Mouse (Mus musculus) kidney, postnatal 0 days (tissue): Measurements from ENCODE around the gene Pawr. TPM values are rescaled to one million over a fixed set of nuclear protein-coding genes. Genes with fewer than 3 reads are reported as not detected.

Experiments used
- ATAC-seq: fragments of 200-750 bp; cut with Nextera tagmentation; replicated peaks from 2 replicates; pipeline ENCODE4 v1.8.0; 2017; ENCODE audit warnings: low read depth, moderate number of reproducible peaks, moderate TSS enrichment, moderate library complexity; ENCODE audit not compliant: low FRiP score
- DNase-seq: peaks from one replicate; pipeline ENCODE4 v3.0.0-alpha.2; 2016; ENCODE audit warnings: low spot score
- H3K27ac ChIP-seq: fragments of 300-500 bp; sonication (generic); 2 replicates; pipeline ENCODE4 v1.5.1; 2014; ENCODE audit warnings: mild to moderate bottlenecking
- H3K27me3 ChIP-seq: fragments of 300-500 bp; sonication (generic); 2 replicates; pipeline ENCODE4 v1.6.1; 2014; ENCODE audit warnings: low read length, mixed read lengths; ENCODE audit not compliant: insufficient read depth
- H3K36me3 ChIP-seq: fragments of 300-500 bp; sonication (generic); 2 replicates; pipeline ENCODE4 v1.6.1; 2014; ENCODE audit warnings: low read length, mixed read lengths; ENCODE audit not compliant: insufficient read depth
- H3K4me1 ChIP-seq: fragments of 300-500 bp; sonication (generic); replicated peaks from 2 replicates; pipeline ENCODE4 v1.6.1; 2014; ENCODE audit warnings: antibody characterized with exemption, low read length, mixed read lengths; ENCODE audit not compliant: insufficient read depth
- H3K4me2 ChIP-seq: fragments of 300-500 bp; sonication (generic); 2 replicates; pipeline ENCODE4 v1.6.1; 2014; ENCODE audit warnings: mild to moderate bottlenecking, low read length, moderate library complexity, mixed read lengths
- H3K4me3 ChIP-seq: fragments of 300-500 bp; sonication (generic); replicated peaks from 2 replicates; pipeline ENCODE4 v1.5.1; 2014; ENCODE audit warnings: low read depth, low read length
- H3K9ac ChIP-seq: fragments of 300-500 bp; sonication (generic); 2 replicates; pipeline ENCODE4 v1.6.1; 2014; ENCODE audit warnings: low read depth, low read length
- H3K9me3 ChIP-seq: fragments of 300-500 bp; sonication (generic); replicated peaks from 2 replicates; pipeline ENCODE4 v1.6.1; 2016; ENCODE audit warnings: low read length, inconsistent platforms, mixed read lengths
- CTCF ChIP-seq: IDR thresholded peaks from 2 replicates; pipeline ENCODE4 v1.5.1; 2016; ENCODE audit warnings: antibody characterized with exemption, low read depth, mild to moderate bottlenecking, moderate library complexity
- WGBS: fragments of 180-500 bp; shearing (Covaris S2); extraction: QIAGEN DNeasy Blood & Tissue Kit; methylation state at CpG from one replicate; pipeline ENCODE4 v1.1.7; 2014; 5-methylcytosine and 5-hydroxymethylcytosine counted together
- polyA plus RNA-seq: library from polyadenylated mRNA; unstranded; fragments of >200 nt; fragmentation: Nextera tagmentation; extraction: Ambion mirVana; gene quantifications from 2 replicates; pipeline ENCODE4 v1.2.1, GENCODE M21; 2015

Pawr gene
- polyA plus RNA-seq, 1 experiment from 2014 or later, result 28.5 TPM

DNA sequence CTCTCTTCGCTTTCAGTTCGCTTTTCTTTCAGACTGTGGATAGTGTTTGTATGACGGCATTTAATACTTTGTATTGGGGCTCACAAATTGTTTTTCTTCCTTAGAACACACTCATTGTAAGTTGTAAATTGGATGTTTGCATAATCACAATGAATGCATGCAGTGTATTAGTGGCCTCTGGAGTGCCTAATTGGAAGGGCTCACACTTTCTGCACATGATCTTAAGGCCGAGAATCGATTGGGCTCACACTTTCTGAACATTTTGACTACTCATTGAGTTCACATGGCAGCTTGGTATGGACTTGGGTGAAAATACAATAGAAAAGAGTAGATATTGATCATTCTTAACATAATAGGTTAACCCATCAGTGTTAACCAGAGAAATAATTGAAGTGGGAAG lies 34.3 kb downstream of the Pawr start:
- no peak overlapping the region for H3K27ac ChIP-seq
- H3K9me3 ChIP-seq, result no peaks in the 10 kb centered on the region
- no peak overlapping the region for H3K9ac ChIP-seq
- H3K36me3 ChIP-seq, result no peaks in the 10 kb centered on the region
- H3K4me2 ChIP-seq, result no peak overlapping the region
- no peak for DNase-seq
- no peak overlapping the region for H3K4me3 ChIP-seq
- ATAC-seq, result no peak
- H3K4me1 ChIP-seq, result peaks cover 6% of the 10 kb centered on the region; the same call in 1 of the 2 replicates
- 97% methylated on average over 5 of the region's 5 CpGs for WGBS
- no peaks in the 10 kb centered on the region for H3K27me3 ChIP-seq
- TF ChIP-seq CTCF, result no peak

DNA sequence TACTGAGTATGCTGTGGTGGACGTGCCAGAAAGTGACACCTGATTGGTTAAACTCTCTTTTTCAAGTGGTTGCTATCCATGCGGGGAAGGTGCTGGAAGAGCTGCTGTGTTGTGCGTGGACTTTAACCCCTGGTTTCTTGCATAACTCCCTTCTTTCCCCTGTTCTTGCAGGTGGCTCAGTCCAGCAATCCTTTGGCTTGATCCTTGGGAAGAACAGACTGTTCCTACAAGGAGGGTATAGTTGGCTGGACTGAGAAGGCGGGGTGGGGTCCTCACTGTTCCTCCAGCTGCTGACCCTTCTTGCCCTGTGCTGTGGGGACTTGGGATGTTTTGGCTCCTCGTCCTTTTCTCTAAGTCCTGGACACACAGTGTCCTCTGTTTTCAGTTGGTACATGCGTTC lies 36.4 kb downstream of the Pawr start:
- no peaks in the 10 kb centered on the region for H3K9me3 ChIP-seq
- no peak overlapping the region for H3K9ac ChIP-seq
- no peaks in the 10 kb centered on the region for H3K27me3 ChIP-seq
- TF ChIP-seq CTCF, result no peak
- no peak overlapping the region for H3K27ac ChIP-seq
- no peaks in the 10 kb centered on the region for H3K4me1 ChIP-seq
- no peaks in the 10 kb centered on the region for H3K36me3 ChIP-seq
- no peak overlapping the region for H3K4me2 ChIP-seq
- WGBS, result 83% methylated on average over 6 of the region's 6 CpGs
- ATAC-seq, result peak; percentile 80
- DNase-seq, result no peak
- no peak overlapping the region for H3K4me3 ChIP-seq

- TF ChIP-seq CTCF, result no peak
- ATAC-seq (no peak), DNase-seq (no peak)
These were observed 40.3 kb downstream of the Pawr start for GRCm38 (mm10) chr10:108372258-108372657.

GRCm38 (mm10) chr10:108372858-108373257 lies 40.9 kb downstream of the Pawr start:
- 92% methylated on average over 5 of the region's 5 CpGs for WGBS
- H3K9ac ChIP-seq, result no peak overlapping the region
- H3K4me1 ChIP-seq, result no peaks in the 10 kb centered on the region
- no peak overlapping the region for H3K4me2 ChIP-seq
- no peaks in the 10 kb centered on the region for H3K27me3 ChIP-seq
- DNase-seq (no peak), ATAC-seq (no peak)
- TF ChIP-seq CTCF, result no peak
- H3K36me3 ChIP-seq, result no peaks in the 10 kb centered on the region
- H3K27ac ChIP-seq, result no peak overlapping the region
- no peaks in the 10 kb centered on the region for H3K9me3 ChIP-seq
- H3K4me3 ChIP-seq, result no peak overlapping the region

More at GRCm38 (mm10) chr10:108372258-108372657, 40.3 kb downstream of the Pawr start:
- no peak overlapping the region for H3K4me3 ChIP-seq
- H3K9me3 ChIP-seq, result no peaks in the 10 kb centered on the region
- H3K36me3 ChIP-seq, result no peaks in the 10 kb centered on the region
- H3K9ac ChIP-seq, result no peak overlapping the region
- H3K4me2 ChIP-seq, result no peak overlapping the region
- H3K27ac ChIP-seq, result no peak overlapping the region
- H3K4me1 ChIP-seq, result no peaks in the 10 kb centered on the region
- WGBS, result 59% methylated on average over 7 of the region's 7 CpGs
- no peaks in the 10 kb centered on the region for H3K27me3 ChIP-seq

DNA sequence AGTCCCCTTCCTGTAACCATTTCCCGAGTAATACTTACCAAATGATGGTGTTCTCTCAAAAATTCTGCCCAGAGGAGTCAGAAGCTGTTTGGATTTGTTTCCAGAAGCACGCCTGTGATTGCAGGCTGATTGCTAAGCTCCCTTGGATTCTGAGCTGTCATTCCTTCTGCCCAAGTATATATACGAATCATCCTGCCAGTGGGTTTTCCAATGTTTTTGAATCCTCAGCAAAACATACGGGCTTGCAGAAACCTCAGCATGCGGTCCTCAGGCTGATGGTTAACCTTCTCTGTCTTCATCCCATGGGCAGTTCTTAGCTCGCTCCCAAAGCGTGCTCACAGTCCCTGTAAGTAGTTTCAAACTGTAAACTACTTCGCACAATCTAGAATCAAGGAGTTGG lies 43.9 kb downstream of the Pawr start:
- H3K9me3 ChIP-seq, result no peaks in the 10 kb centered on the region
- 94% methylated on average over 8 of the region's 8 CpGs for WGBS
- no peak overlapping the region for H3K4me3 ChIP-seq
- ATAC-seq (no peak), DNase-seq (no peak)
- H3K4me1 ChIP-seq, result no peaks in the 10 kb centered on the region
- TF ChIP-seq CTCF, result no peak
- no peak overlapping the region for H3K4me2 ChIP-seq
- no peaks in the 10 kb centered on the region for H3K27me3 ChIP-seq
- H3K9ac ChIP-seq, result no peak overlapping the region
- no peaks in the 10 kb centered on the region for H3K36me3 ChIP-seq
- H3K27ac ChIP-seq, result no peak overlapping the region

DNA sequence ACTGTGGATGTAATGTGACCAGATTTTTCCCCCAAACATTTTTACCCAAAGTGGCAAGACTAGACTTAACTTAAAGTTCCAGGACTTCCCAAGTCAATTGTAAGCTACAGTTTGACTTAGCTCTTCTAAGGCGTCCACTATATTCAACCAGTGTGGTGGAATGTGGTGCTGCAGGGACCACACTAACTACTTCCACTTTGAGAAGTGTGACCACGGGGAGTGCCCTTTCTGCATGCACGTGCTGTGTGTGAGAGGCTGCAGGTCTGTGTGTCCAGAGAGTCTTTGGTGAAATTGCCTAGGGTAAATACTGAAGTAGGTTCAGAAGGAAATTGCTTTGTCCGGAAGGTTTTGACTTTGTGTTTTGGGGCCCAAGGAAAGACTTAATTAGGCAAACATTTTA lies 44.4 kb downstream of the Pawr start:
- no peaks in the 10 kb centered on the region for H3K4me1 ChIP-seq
- 82% methylated on average over 4 of the region's 4 CpGs for WGBS

DNA sequence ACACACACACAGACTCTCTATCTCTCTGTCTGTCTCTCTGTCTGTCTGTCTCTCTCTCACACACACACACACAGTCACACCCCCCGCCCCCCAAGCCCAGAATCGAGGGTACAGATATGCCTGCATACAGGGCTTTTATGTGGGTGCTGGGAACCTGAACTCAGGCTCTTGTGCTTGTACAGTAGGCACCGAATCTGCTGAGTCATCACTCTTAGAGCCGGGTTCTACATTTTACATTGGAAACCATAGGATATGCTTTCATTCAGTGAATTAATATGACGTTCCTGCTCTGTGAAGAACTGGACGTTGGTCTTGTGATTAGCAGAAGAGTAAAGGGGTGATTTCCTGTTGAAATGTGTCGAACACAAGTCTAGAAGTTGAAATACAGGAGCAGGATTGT lies 45.4 kb downstream of the Pawr start:
- no peaks in the 10 kb centered on the region for H3K36me3 ChIP-seq
- H3K9me3 ChIP-seq, result no peaks in the 10 kb centered on the region
- no peak overlapping the region for H3K4me2 ChIP-seq
- H3K4me1 ChIP-seq, result no peaks in the 10 kb centered on the region
- no peak overlapping the region for H3K27ac ChIP-seq
- H3K27me3 ChIP-seq, result no peaks in the 10 kb centered on the region
- no peak overlapping the region for H3K4me3 ChIP-seq
- no peak overlapping the region for H3K9ac ChIP-seq
- no peak for DNase-seq
- no peak for TF ChIP-seq CTCF
- no peak for ATAC-seq
- WGBS, result 85% methylated on average over 7 of the region's 7 CpGs

More for the DNA sequence above, 44.4 kb downstream of the Pawr start:
- no peaks in the 10 kb centered on the region for H3K9me3 ChIP-seq
- no peak overlapping the region for H3K27ac ChIP-seq
- no peaks in the 10 kb centered on the region for H3K27me3 ChIP-seq
- H3K4me3 ChIP-seq, result no peak overlapping the region
- TF ChIP-seq CTCF, result no peak
- no peak overlapping the region for H3K9ac ChIP-seq
- H3K4me2 ChIP-seq, result no peak overlapping the region
- DNase-seq, result no peak
- no peak for ATAC-seq
- H3K36me3 ChIP-seq, result no peaks in the 10 kb centered on the region
